Mouse (Mus musculus) forebrain, embryonic 14.5 days (tissue): ENCODE measurements at regions not wholly inside any gene's neighbourhood (a gene's known extent, or its start where the extent isn't known, plus 50 kb on each side); places are given as distances from the start of the nearest gene placed in this dataset.

ENCODE experiments used
- ATAC-seq: fragments of 200-750 bp; cut with Nextera tagmentation; 2 replicates; pipeline ENCODE4 v1.8.0; 2017; ENCODE audit warnings: mild to moderate bottlenecking, moderate library complexity
- DNase-seq: peaks from one replicate; pipeline ENCODE4 v3.0.0-alpha.2; 2015; ENCODE audit warnings: low spot score
- H3K27ac ChIP-seq: fragments of 300-500 bp; sonication (generic); 2 replicates; pipeline ENCODE4 v1.5.1; 2014; ENCODE audit warnings: low read depth, mild to moderate bottlenecking, control low read depth, low read length, moderate library complexity
- H3K27me3 ChIP-seq: fragments of 300-500 bp; sonication (generic); replicated peaks from 2 replicates; pipeline ENCODE4 v1.6.1; 2014; ENCODE audit warnings: low read length, control low read depth, mixed read lengths; ENCODE audit not compliant: control insufficient read depth, insufficient read depth
- H3K36me3 ChIP-seq: fragments of 300-500 bp; sonication (generic); 2 replicates; pipeline ENCODE4 v1.6.1; 2014; ENCODE audit warnings: low read length, control low read depth; ENCODE audit not compliant: control insufficient read depth, insufficient read depth
- H3K4me1 ChIP-seq: fragments of 300-500 bp; sonication (generic); 2 replicates; pipeline ENCODE4 v1.6.1; 2014; ENCODE audit warnings: antibody characterized with exemption, low read length, control low read depth; ENCODE audit not compliant: control insufficient read depth, insufficient read depth
- H3K4me2 ChIP-seq: fragments of 300-500 bp; sonication (generic); 2 replicates; pipeline ENCODE4 v1.6.1; 2014; ENCODE audit warnings: mild to moderate bottlenecking, control low read depth, low read length
- H3K4me3 ChIP-seq: fragments of 300-500 bp; sonication (generic); 2 replicates; pipeline ENCODE4 v1.5.1; 2014; ENCODE audit warnings: low read depth, low read length, control low read depth
- H3K9ac ChIP-seq: fragments of 300-500 bp; sonication (generic); 2 replicates; pipeline ENCODE4 v1.6.1; 2014; ENCODE audit warnings: mild to moderate bottlenecking, low read length, control low read depth, moderate library complexity
- H3K9me3 ChIP-seq: fragments of 300-500 bp; sonication (generic); replicated peaks from 2 replicates; pipeline ENCODE4 v1.6.1; 2016; ENCODE audit warnings: low read length, control low read depth, mixed read lengths; ENCODE audit not compliant: control insufficient read depth
- WGBS: fragments of 180-500 bp; shearing (Covaris S2); extraction: QIAGEN DNeasy Blood & Tissue Kit; methylation state at CpG from one replicate; pipeline ENCODE4 v1.1.7; 2014; 5-methylcytosine and 5-hydroxymethylcytosine counted together

- Histone ChIP-seq H3K4me2 (no peak overlapping the region), H3K9me3 (no peaks in the 10 kb centered on the region), H3K27ac (no peak overlapping the region), H3K9ac (no peak overlapping the region), H3K4me3 (no peak overlapping the region), H3K36me3 (no peaks in the 10 kb centered on the region), H3K27me3 (no peaks in the 10 kb centered on the region), H3K4me1 (no peaks in the 10 kb centered on the region; the same call in 1 of the 2 replicates)
- no peak for DNase-seq
- no peak for ATAC-seq
- 87% methylated on average over 2 of the region's 2 CpGs for WGBS
These were observed 623.8 kb downstream of the Tmem114 start for GRCm38 (mm10) chr16:7801161-7801560.

- peak; percentile 48 for ATAC-seq
- no peaks in the 10 kb centered on the region for H3K9me3 ChIP-seq
- no peaks in the 10 kb centered on the region; the same call in 1 of the 2 replicates for H3K4me1 ChIP-seq
- no peaks in the 10 kb centered on the region for H3K27me3 ChIP-seq
- no peak overlapping the region for H3K4me3 ChIP-seq
- peak; percentile 33 for DNase-seq
- 17% methylated on average over 8 of the region's 8 CpGs for WGBS
- H3K9ac ChIP-seq: no peak overlapping the region
- no peaks in the 10 kb centered on the region for H3K36me3 ChIP-seq
- H3K4me2 ChIP-seq: no peak overlapping the region
- no peak overlapping the region for H3K27ac ChIP-seq
These were observed 627.7 kb downstream of the Tmem114 start for GRCm38 (mm10) chr16:7797176-7797786.

- Histone ChIP-seq H3K9me3 (no peaks in the 10 kb centered on the region), H3K4me3 (no peak overlapping the region), H3K27me3 (no peaks in the 10 kb centered on the region), H3K36me3 (no peaks in the 10 kb centered on the region), H3K27ac (no peak overlapping the region), H3K9ac (no peak overlapping the region), H3K4me1 (no peaks in the 10 kb centered on the region; the same call in 1 of the 2 replicates), H3K4me2 (no peak overlapping the region)
- DNase-seq (no peak), ATAC-seq (no peak)
- WGBS: 65% methylated on average over 3 of the region's 3 CpGs
These were observed 629.4 kb downstream of the Tmem114 start for GRCm38 (mm10) chr16:7795561-7795960.

GRCm38 (mm10) chr16:7792521-7792920 is 632.4 kb downstream of the Tmem114 start:
- ATAC-seq (no peak), DNase-seq (no peak)
- H3K27me3 ChIP-seq: no peaks in the 10 kb centered on the region
- no peak overlapping the region for H3K4me2 ChIP-seq
- no peaks in the 10 kb centered on the region; the same call in 1 of the 2 replicates for H3K4me1 ChIP-seq
- WGBS: 92% methylated on average over 3 of the region's 3 CpGs
- H3K4me3 ChIP-seq: no peak overlapping the region
- no peak overlapping the region for H3K9ac ChIP-seq
- no peaks in the 10 kb centered on the region for H3K36me3 ChIP-seq
- no peak overlapping the region for H3K27ac ChIP-seq
- no peaks in the 10 kb centered on the region for H3K9me3 ChIP-seq

- DNase-seq: peak; percentile 42
- Histone ChIP-seq H3K9me3 (no peaks in the 10 kb centered on the region), H3K9ac (no peak overlapping the region), H3K4me3 (no peak overlapping the region), H3K4me1 (no peaks in the 10 kb centered on the region), H3K27me3 (no peaks in the 10 kb centered on the region), H3K27ac (no peak overlapping the region), H3K4me2 (no peak overlapping the region), H3K36me3 (no peaks in the 10 kb centered on the region)
- ATAC-seq: peak; percentile 66; the same call in 1 of the 2 replicates
- 68% methylated on average over 4 of the region's 4 CpGs for WGBS
These were observed 634.7 kb downstream of the Tmem114 start for GRCm38 (mm10) chr16:7790260-7790659.

- Histone ChIP-seq H3K27ac (no peak overlapping the region), H3K9me3 (no peaks in the 10 kb centered on the region), H3K4me1 (no peaks in the 10 kb centered on the region), H3K9ac (no peak overlapping the region), H3K36me3 (no peaks in the 10 kb centered on the region), H3K4me2 (no peak overlapping the region), H3K4me3 (no peak overlapping the region), H3K27me3 (no peaks in the 10 kb centered on the region)
- peak; percentile 85 for DNase-seq
- WGBS: 60% methylated on average over 2 of the region's 2 CpGs
- peak; percentile 90 for ATAC-seq
These were observed 636.7 kb downstream of the Tmem114 start for GRCm38 (mm10) chr16:7788209-7788608.

GRCm38 (mm10) chr16:7781506-7781905 is 643.4 kb downstream of the Tmem114 start:
- 96% methylated on average over 2 of the region's 2 CpGs for WGBS
- no peaks in the 10 kb centered on the region for H3K9me3 ChIP-seq
- no peak for ATAC-seq
- no peaks in the 10 kb centered on the region for H3K4me1 ChIP-seq
- no peak for DNase-seq
- H3K27me3 ChIP-seq: no peaks in the 10 kb centered on the region
- H3K4me2 ChIP-seq: no peak overlapping the region
- no peaks in the 10 kb centered on the region for H3K36me3 ChIP-seq
- no peak overlapping the region for H3K9ac ChIP-seq
- no peak overlapping the region for H3K4me3 ChIP-seq
- no peak overlapping the region for H3K27ac ChIP-seq

- Histone ChIP-seq H3K9me3 (no peaks in the 10 kb centered on the region), H3K9ac (no peak overlapping the region), H3K36me3 (no peaks in the 10 kb centered on the region), H3K4me1 (no peaks in the 10 kb centered on the region), H3K27me3 (no peaks in the 10 kb centered on the region), H3K4me3 (no peak overlapping the region), H3K27ac (no peak overlapping the region), H3K4me2 (no peak overlapping the region)
- 87% methylated on average over 3 of the region's 3 CpGs for WGBS
- DNase-seq: no peak
- no peak for ATAC-seq
These were observed 649.3 kb downstream of the Tmem114 start for GRCm38 (mm10) chr16:7775635-7776034.

GRCm38 (mm10) chr16:7768433-7768832 is 656.5 kb downstream of the Tmem114 start:
- Histone ChIP-seq H3K4me2 (no peak overlapping the region), H3K36me3 (no peaks in the 10 kb centered on the region), H3K4me3 (no peak overlapping the region), H3K27ac (no peak overlapping the region), H3K9ac (no peak overlapping the region), H3K9me3 (no peaks in the 10 kb centered on the region), H3K4me1 (no peaks in the 10 kb centered on the region), H3K27me3 (no peaks in the 10 kb centered on the region)
- no peak for DNase-seq
- WGBS: 88% methylated on average over 1 of the region's 1 CpGs
- ATAC-seq: no peak
